Mouse (Mus musculus) limb, embryonic 14.5 days (tissue): ENCODE data around the gene Ppp2r5c. TPM values are rescaled to one million over a fixed set of nuclear protein-coding genes. Genes with fewer than 3 reads are reported as not detected.
A peak's percentile ranks its signal among the peaks of the same experiment; 100 is the strongest.

Experiments used
- ATAC-seq: fragments of 200-750 bp; cut with Nextera tagmentation; 2 replicates; pipeline ENCODE4 v1.8.0; 2017; ENCODE audit warnings: low read depth, moderate number of reproducible peaks, moderate TSS enrichment; ENCODE audit not compliant: low FRiP score
- DNase-seq: peaks from one replicate; pipeline ENCODE4 v3.0.0-alpha.2; 2015; ENCODE audit warnings: low spot score
- H3K27ac ChIP-seq: fragments of 300-500 bp; sonication (generic); replicated peaks from 2 replicates; pipeline ENCODE4 v1.5.1; 2014; ENCODE audit warnings: low read depth, mild to moderate bottlenecking, low read length, moderate library complexity, mixed read lengths
- H3K27me3 ChIP-seq: fragments of 300-500 bp; sonication (generic); 2 replicates; pipeline ENCODE4 v1.6.1; 2014; ENCODE audit warnings: low read length, mixed read lengths; ENCODE audit not compliant: control insufficient read depth, insufficient read depth
- H3K36me3 ChIP-seq: fragments of 300-500 bp; sonication (generic); 2 replicates; pipeline ENCODE4 v1.6.1; 2014; ENCODE audit warnings: mild to moderate bottlenecking, low read length, moderate library complexity, mixed read lengths; ENCODE audit not compliant: control insufficient read depth, insufficient read depth
- H3K4me1 ChIP-seq: fragments of 300-500 bp; sonication (generic); 2 replicates; pipeline ENCODE4 v1.6.1; 2014; ENCODE audit warnings: antibody characterized with exemption, low read length, mixed read lengths; ENCODE audit not compliant: control insufficient read depth, insufficient read depth
- H3K4me2 ChIP-seq: fragments of 300-500 bp; sonication (generic); replicated peaks from 2 replicates; pipeline ENCODE4 v1.6.1; 2014; ENCODE audit warnings: low read depth, mild to moderate bottlenecking, low read length, moderate library complexity; ENCODE audit not compliant: severe bottlenecking
- H3K4me3 ChIP-seq: fragments of 300-500 bp; sonication (generic); replicated peaks from 2 replicates; pipeline ENCODE4 v1.5.1; 2014; ENCODE audit warnings: low read length
- H3K9ac ChIP-seq: fragments of 300-500 bp; sonication (generic); 2 replicates; pipeline ENCODE4 v1.6.1; 2014; ENCODE audit warnings: mild to moderate bottlenecking, low read depth, low read length, moderate library complexity; ENCODE audit not compliant: severe bottlenecking
- H3K9me3 ChIP-seq: fragments of 300-500 bp; sonication (generic); 2 replicates; pipeline ENCODE4 v1.6.1; 2016; ENCODE audit warnings: low read length; ENCODE audit not compliant: control insufficient read depth
- POLR2A ChIP-seq: fragments of 200-500 bp; IDR thresholded peaks from 2 replicates; pipeline ENCODE4 v1.8.0; 2012; ENCODE audit warnings: inconsistent platforms, mild to moderate bottlenecking, moderate library complexity, borderline replicate concordance; ENCODE audit not compliant: insufficient read depth, insufficient read length; ENCODE audit errors: extremely low read depth
- WGBS: fragments of 180-500 bp; shearing (Covaris S2); extraction: QIAGEN DNeasy Blood & Tissue Kit; methylation state at CpG from one replicate; pipeline ENCODE4 v1.1.7; 2014; 5-methylcytosine and 5-hydroxymethylcytosine counted together
- polyA plus RNA-seq, 2 experiments: library from polyadenylated mRNA; depleted of rRNA in 1 of 2; stranded (reverse) in 1 of 2; unstranded in 1 of 2; fragments of >200 nt; fragmentation: Nextera tagmentation in 1 of 2; extraction: Ambion mirVana in 1 of 2; gene quantifications; 2 replicates each; pipeline versions ENCODE4 v1.2.1 to v1.2.3; 2012 to 2014

The Ppp2r5c gene
- polyA plus RNA-seq, 2 experiments: 75.2 to 156 TPM

GRCm38 (mm10) chr12:110606676-110607075 lies 159.8 kb downstream of the Ppp2r5c start:
- peaks cover 11% of the 10 kb centered on the region for H3K4me1 ChIP-seq
- ATAC-seq (no peak), DNase-seq (no peak)
- H3K27me3 ChIP-seq: no peaks in the 10 kb centered on the region
- H3K4me2 ChIP-seq: no peak overlapping the region
- no peak overlapping the region for H3K9ac ChIP-seq
- TF ChIP-seq POLR2A: no peak
- peaks cover 6% of the 10 kb centered on the region for H3K36me3 ChIP-seq
- WGBS: 91% methylated on average over 2 of the region's 2 CpGs
- no peaks in the 10 kb centered on the region for H3K9me3 ChIP-seq
- no peak overlapping the region for H3K4me3 ChIP-seq
- no peak overlapping the region for H3K27ac ChIP-seq

GRCm38 (mm10) chr12:110608460-110609152 lies 161.7 kb downstream of the Ppp2r5c start:
- Histone ChIP-seq H3K9me3 (no peaks in the 10 kb centered on the region), H3K27me3 (no peaks in the 10 kb centered on the region), H3K4me3 (no peak overlapping the region), H3K27ac (no peak overlapping the region; the same call in 1 of the 2 replicates), H3K4me1 (peaks cover 2% of the 10 kb centered on the region; the same call in 1 of the 2 replicates), H3K4me2 (no peak overlapping the region), H3K9ac (no peak overlapping the region), H3K36me3 (peaks cover 25% of the 10 kb centered on the region)
- ATAC-seq: peak; percentile 28; the same call in 1 of the 2 replicates
- 70% methylated on average over 11 of the region's 11 CpGs for WGBS
- peak; percentile 47 for DNase-seq
- no peak for TF ChIP-seq POLR2A

- no peaks in the 10 kb centered on the region; the same call in 1 of the 2 replicates for H3K4me1 ChIP-seq
- H3K9me3 ChIP-seq: no peaks in the 10 kb centered on the region
- H3K36me3 ChIP-seq: peaks cover 30% of the 10 kb centered on the region
- H3K27ac ChIP-seq: no peak overlapping the region; the same call in 1 of the 2 replicates
- TF ChIP-seq POLR2A: no peak
- H3K9ac ChIP-seq: no peak overlapping the region
- no peak for ATAC-seq
- no peak for DNase-seq
- H3K4me3 ChIP-seq: no peak overlapping the region
- 84% methylated on average over 9 of the region's 9 CpGs for WGBS
- no peaks in the 10 kb centered on the region for H3K27me3 ChIP-seq
- H3K4me2 ChIP-seq: no peak overlapping the region
Observed at GRCm38 (mm10) chr12:110609153-110609497, 162.2 kb downstream of the Ppp2r5c start.

- DNase-seq (no peak), ATAC-seq (no peak)
- Histone ChIP-seq H3K36me3 (peaks cover 46% of the 10 kb centered on the region), H3K4me2 (no peak overlapping the region), H3K27me3 (no peaks in the 10 kb centered on the region), H3K9me3 (no peaks in the 10 kb centered on the region), H3K4me3 (no peak overlapping the region), H3K9ac (no peak overlapping the region), H3K4me1 (no peaks in the 10 kb centered on the region; the same call in 1 of the 2 replicates), H3K27ac (no peak overlapping the region)
- no peak for TF ChIP-seq POLR2A
- 99% methylated on average over 2 of the region's 2 CpGs for WGBS
Observed at GRCm38 (mm10) chr12:110610713-110611112, 163.8 kb downstream of the Ppp2r5c start.

- DNase-seq (no peak), ATAC-seq (no peak)
- no peak for TF ChIP-seq POLR2A
- Histone ChIP-seq H3K9ac (no peak overlapping the region), H3K36me3 (peaks cover 100% of the 10 kb centered on the region), H3K27me3 (no peaks in the 10 kb centered on the region), H3K4me1 (no peaks in the 10 kb centered on the region), H3K4me3 (no peak overlapping the region), H3K4me2 (no peak overlapping the region), H3K27ac (no peak overlapping the region), H3K9me3 (no peaks in the 10 kb centered on the region)
- WGBS: 94% methylated on average over 11 of the region's 11 CpGs
Observed at GRCm38 (mm10) chr12:110630056-110630455, 183.1 kb downstream of the Ppp2r5c start.

Other genes with a start within 250 kb of the Ppp2r5c start
- 6.9 and 8.2 TPM in 2 replicates for gene Dio3, start 168.1 kb upstream of the Ppp2r5c start, polyA plus RNA-seq (2012; rRNA removed)
- gene Dio3, start 168.1 kb upstream of the Ppp2r5c start, polyA plus RNA-seq (2014; fragmentation: Nextera tagmentation; extraction: Ambion mirVana): 0.54 and 0.59 TPM in 2 replicates
- gene Dync1h1, start 154.3 kb downstream of the Ppp2r5c start, polyA plus RNA-seq (2012; rRNA removed): 182 and 183 TPM in 2 replicates
- gene Dync1h1, start 154.3 kb downstream of the Ppp2r5c start, polyA plus RNA-seq (2014; fragmentation: Nextera tagmentation; extraction: Ambion mirVana): 69.2 and 71.9 TPM in 2 replicates
- gene 1700001K19Rik, start 235.5 kb downstream of the Ppp2r5c start, polyA plus RNA-seq (2012; rRNA removed): not detected in 2 replicates
- gene 1700001K19Rik, start 235.5 kb downstream of the Ppp2r5c start, polyA plus RNA-seq (2014; fragmentation: Nextera tagmentation; extraction: Ambion mirVana): 0.19 and 0.50 TPM in 2 replicates